ENCODE assay signal across 1 mouse cellular context in genomic region chr4:132269740-132270560, GRCm38 (mm10).
TF ChIP-seq lines count a peak whose summit lies in the region.

No protein-coding gene starts in this region.

TF ChIP-seq in CH12.LX, 34 proteins besides CTCF, POLR2A, EP300 and RAD21:
- peak; percentile 64; the same call in 1 of the 2 replicates for TF ChIP-seq MXI1 (IDR thresholded peaks at IDR 0.05; ENCODE audit: low read depth, low read length)
- peak; percentile 39 for TF ChIP-seq NRF1 (IDR thresholded peaks at IDR 0.05; ENCODE audit: low read depth, low read length)
- TF ChIP-seq MAFK (IDR thresholded peaks at IDR 0.05; ENCODE audit: insufficient replicate concordance, low read length), result peak; percentile 70; the same call in 1 of the 2 replicates
- no peak; the same call in 1 of the 2 replicates for TF ChIP-seq USF2 (conservative IDR thresholded peaks at IDR 0.05; ENCODE audit: low read depth, low read length)
- TF ChIP-seq NELFE (IDR thresholded peaks at IDR 0.05; ENCODE audit: low read depth, low read length), result peak; percentile 99
- TF ChIP-seq HCFC1 (IDR thresholded peaks at IDR 0.05; ENCODE audit: low read depth, low read length), result peak; percentile 74
- peak; percentile 66 for TF ChIP-seq MAX (IDR thresholded peaks at IDR 0.05; ENCODE audit: low read length)
- TF ChIP-seq CHD2 (IDR thresholded peaks at IDR 0.05; ENCODE audit: low read length), result no peak; the same call in 1 of the 2 replicates
- no peak for TF ChIP-seq GABPA (IDR thresholded peaks at IDR 0.05; ENCODE audit: insufficient replicate concordance, low read depth, low read length)
- TF ChIP-seq MAZ (IDR thresholded peaks at IDR 0.05; ENCODE audit: low read depth, low read length), result peak; percentile 73
- TF ChIP-seq ZC3H11A (IDR thresholded peaks at IDR 0.05; ENCODE audit: low read depth, low read length), result no peak; the same call in 1 of the 2 replicates
- peak; percentile 66 for TF ChIP-seq IRF4 (IDR thresholded peaks at IDR 0.05; ENCODE audit: low read depth, low read length)
- peak; percentile 75 for TF ChIP-seq ZNF384 (IDR thresholded peaks at IDR 0.05; ENCODE audit: low read depth, low read length)
- peak; percentile 99 for TF ChIP-seq TBP (conservative IDR thresholded peaks at IDR 0.05; ENCODE audit: low read depth, low read length)
- no peak for TF ChIP-seq ZKSCAN1 (IDR thresholded peaks at IDR 0.05; ENCODE audit: borderline replicate concordance, low read depth, low read length)
- TF ChIP-seq POLR2AphosphoS2 (IDR thresholded peaks at IDR 0.05; ENCODE audit: low read depth, low read length), result peak; percentile 100
- peak; percentile 80 for TF ChIP-seq JUND (conservative IDR thresholded peaks at IDR 0.05; ENCODE audit: low read depth, low read length)
- no peak; the same call in 1 of the 2 replicates for TF ChIP-seq JUN (IDR thresholded peaks at IDR 0.05; ENCODE audit: insufficient read depth, low read depth, low read length)
- TF ChIP-seq MEF2A (IDR thresholded peaks at IDR 0.05; ENCODE audit: borderline replicate concordance, low read depth, low read length), result peak; percentile 89
- TF ChIP-seq RCOR1 (conservative IDR thresholded peaks at IDR 0.05; ENCODE audit: low read depth, low read length), result peak; percentile 84
- TF ChIP-seq USF1 (IDR thresholded peaks at IDR 0.05; ENCODE audit: low read depth, low read length), result no peak
- peak; percentile 100 for TF ChIP-seq ZMIZ1 (IDR thresholded peaks at IDR 0.05; ENCODE audit: low read depth, low read length)
- TF ChIP-seq SIN3A (IDR thresholded peaks at IDR 0.05; ENCODE audit: low read length), result peak; percentile 89
- TF ChIP-seq MYC (IDR thresholded peaks at IDR 0.05; ENCODE audit: low read depth, low read length), result peak; percentile 51
- TF ChIP-seq ETS1 (conservative IDR thresholded peaks at IDR 0.05; ENCODE audit: low read depth, low read length), result peak; percentile 98
- TF ChIP-seq KAT2A (IDR thresholded peaks at IDR 0.05; ENCODE audit: insufficient replicate concordance, low read length), result no peak
- peak; percentile 49; the same call in 1 of the 2 replicates for TF ChIP-seq ELF1 (IDR thresholded peaks at IDR 0.05; ENCODE audit: low read depth, low read length)
- TF ChIP-seq SMC3 (IDR thresholded peaks at IDR 0.05; ENCODE audit: low read depth, low read length), result peak; percentile 46
- TF ChIP-seq BHLHE40 (IDR thresholded peaks at IDR 0.05; ENCODE audit: low read depth, low read length), result peak; percentile 81
- TF ChIP-seq PAX5 (IDR thresholded peaks at IDR 0.05; ENCODE audit: low read length), result no peak
- peak; percentile 57; the same call in 1 of the 2 replicates for TF ChIP-seq E2F4 (IDR thresholded peaks at IDR 0.05; ENCODE audit: insufficient replicate concordance, low read depth, low read length)
- TF ChIP-seq CHD1 (IDR thresholded peaks at IDR 0.05; ENCODE audit: low read depth, low read length), result 0 out of 2 replicates have a peak, but pooled peaks have one; percentile 61
- no peak for TF ChIP-seq UBTF (IDR thresholded peaks at IDR 0.05; ENCODE audit: low read depth, low read length)
- peak; percentile 94 for TF ChIP-seq TCF12 (IDR thresholded peaks at IDR 0.05; ENCODE audit: low read depth, low read length)
